Mouse (Mus musculus) kidney, postnatal 10 days (tissue): ENCODE measurements around the gene Irf1.

Experiments
- DNase-seq: peaks from one replicate; pipeline ENCODE4 v3.0.0; 2021; ENCODE audit warnings: mixed read lengths

Irf1 gene

GRCm38 (mm10) chr11:53813001-53813868 is 43.4 kb downstream of the Irf1 start:
- DNase-seq: peak; percentile 73

DNA sequence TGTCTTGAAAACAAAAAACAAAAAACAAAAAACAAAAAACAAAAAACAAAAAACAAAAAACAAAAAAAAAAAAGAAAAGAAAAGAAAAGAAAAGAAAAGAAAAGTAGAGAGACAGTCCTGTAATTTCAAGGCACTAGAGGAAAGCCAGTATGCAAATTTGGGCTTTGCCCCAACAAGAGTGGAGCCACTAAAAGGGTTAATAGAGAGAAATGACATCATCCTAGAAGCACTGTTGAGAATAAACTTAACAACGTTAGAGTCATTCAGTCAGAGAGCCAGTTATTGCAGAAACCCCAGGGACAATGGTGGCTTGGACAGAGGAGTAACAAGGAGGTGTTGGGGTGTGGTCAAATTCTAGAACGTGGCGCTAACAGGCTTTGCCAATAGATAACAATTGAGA is 45.0 kb downstream of the Irf1 start:
- no peak for DNase-seq

DNA sequence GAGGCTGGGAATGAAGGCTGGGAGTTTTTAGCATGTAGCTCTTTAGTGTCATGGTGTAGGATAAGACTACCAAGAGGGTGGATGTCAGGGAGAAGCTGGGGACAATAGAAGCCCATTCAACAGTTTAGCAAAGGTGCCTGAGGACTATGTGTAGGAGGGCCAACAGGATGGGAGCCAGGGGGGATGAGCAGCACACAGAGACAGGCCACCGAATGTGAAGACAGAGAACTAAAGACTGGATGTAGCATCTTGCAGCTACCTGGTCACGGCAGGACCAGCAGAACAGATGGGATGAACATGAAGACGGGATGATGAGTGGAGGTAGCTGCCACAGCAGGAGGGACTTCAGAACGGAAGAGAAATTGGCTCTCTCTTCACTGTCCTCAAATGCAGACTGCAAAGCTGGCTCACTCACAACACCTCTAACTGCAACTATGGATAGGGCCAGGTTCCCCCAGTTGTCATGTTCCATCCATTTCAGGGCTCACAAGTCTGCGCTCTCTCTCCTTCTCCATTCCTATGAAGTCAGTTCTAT is 47.1 kb downstream of the Irf1 start:
- no peak for DNase-seq

DNA sequence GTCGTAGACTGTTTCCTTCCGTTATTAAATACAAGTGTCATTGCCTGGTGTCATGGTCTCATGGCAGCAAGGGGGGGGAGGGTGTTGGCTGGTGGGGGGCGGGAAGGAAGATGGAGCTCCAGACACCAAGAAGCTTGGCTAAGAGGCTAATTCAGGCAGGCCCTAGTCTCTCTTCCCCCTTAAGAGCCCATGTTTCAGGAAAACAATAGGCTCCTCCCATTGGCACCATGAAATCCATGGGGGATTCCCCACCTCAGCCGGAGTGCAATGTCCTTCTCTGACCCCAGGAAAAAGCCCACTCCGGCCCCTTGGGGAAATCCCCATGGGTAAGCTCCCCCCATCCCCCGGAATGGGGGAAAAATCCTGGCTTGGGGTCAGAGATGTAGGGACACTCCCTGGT is 49.0 kb downstream of the Irf1 start:
- peak; percentile 46 for DNase-seq

- DNase-seq: no peak
These were observed 49.7 kb downstream of the Irf1 start for GRCm38 (mm10) chr11:53819511-53819910.

- DNase-seq: no peak
These were observed 50.8 kb downstream of the Irf1 start for GRCm38 (mm10) chr11:53820516-53821170.

DNA sequence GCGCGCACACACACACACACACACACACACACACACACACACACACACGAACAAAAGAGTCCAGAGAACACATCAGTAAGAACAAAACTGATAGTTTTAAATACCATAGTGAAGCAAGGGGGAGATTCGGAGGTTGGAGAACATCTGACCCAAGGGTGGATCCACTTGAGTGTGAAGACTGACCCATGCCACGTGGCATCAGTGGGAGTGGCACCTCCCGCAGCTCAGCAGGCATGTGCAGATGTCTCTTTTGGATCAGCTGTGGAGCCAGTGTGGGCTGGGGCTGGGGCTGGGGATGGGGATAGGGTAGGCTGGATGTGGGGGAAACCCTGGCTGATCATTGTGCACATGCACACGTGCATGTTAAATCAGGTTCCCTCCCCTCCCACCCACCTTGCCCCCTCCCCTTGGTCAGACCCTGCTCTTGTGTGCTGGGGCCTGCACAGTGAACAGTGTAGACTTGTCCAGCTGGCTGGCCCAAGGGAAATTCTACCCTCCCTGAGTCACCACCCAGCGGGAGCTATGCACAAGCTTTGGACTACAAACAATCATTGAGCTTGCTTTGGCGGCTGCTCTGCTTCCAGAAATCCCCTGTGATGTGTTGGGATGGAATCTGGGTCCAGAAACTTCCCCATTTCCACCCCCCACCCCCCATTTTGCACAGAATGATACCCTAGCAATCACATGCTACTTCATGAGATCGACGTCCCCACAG is 51.6 kb downstream of the Irf1 start:
- no peak for DNase-seq

DNA sequence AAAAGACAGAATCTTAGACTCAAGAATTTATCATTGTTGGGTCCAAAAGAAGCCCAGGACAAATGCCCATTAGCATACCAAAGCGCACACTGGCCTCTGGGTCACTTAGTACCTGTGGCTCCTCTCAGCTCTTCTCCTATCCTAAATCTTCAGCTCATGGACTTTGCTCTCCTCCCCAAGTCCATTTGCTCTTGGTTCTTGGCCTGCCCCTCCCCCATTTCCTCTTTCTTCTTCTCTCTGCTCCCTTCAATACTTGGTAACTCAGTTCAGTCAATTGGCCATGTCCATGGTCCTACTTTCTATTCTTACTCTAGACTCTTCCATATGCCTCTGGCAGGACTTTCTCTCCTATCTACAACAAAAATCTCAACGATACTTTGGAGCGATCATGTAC is 52.1 kb downstream of the Irf1 start:
- no peak for DNase-seq

GRCm38 (mm10) chr11:53825409-53825808 is 55.6 kb downstream of the Irf1 start:
- no peak for DNase-seq
